Mouse (Mus musculus) ES-E14 (cell line): ENCODE results near the gene Mrpl2. TPM values are rescaled to one million over a fixed set of nuclear protein-coding genes. Genes with fewer than 3 reads are reported as not detected.

ENCODE experiments used
- DNase-seq: peaks from one replicate; pipeline ENCODE4 v3.0.0-alpha.2; 2013; ENCODE audit warnings: low read depth, low spot score
- H3K27ac ChIP-seq: 2 replicates; pipeline ENCODE4 v1.5.1; 2012; ENCODE audit warnings: low read depth, mild to moderate bottlenecking, low read length, moderate library complexity, mixed read lengths; ENCODE audit not compliant: poor library complexity, insufficient read depth, severe bottlenecking
- H3K36me3 ChIP-seq: 2 replicates; pipeline ENCODE4 v1.6.1; 2012; ENCODE audit warnings: mild to moderate bottlenecking, low read length, moderate library complexity, mixed read lengths; ENCODE audit not compliant: control insufficient read depth, poor library complexity, insufficient read depth, severe bottlenecking
- H3K4me1 ChIP-seq, 2 experiments: fragments of 150-350 bp in 1 of 2; sonication (generic) in 1 of 2; 2 replicates each; pipeline ENCODE4 v1.6.1; 2012; ENCODE audit warnings: low read length in 2 of 2, mild to moderate bottlenecking in 1 of 2, mixed read lengths in 1 of 2; ENCODE audit not compliant: control insufficient read depth in 2 of 2, insufficient read depth in 2 of 2, poor library complexity in 1 of 2
- H3K4me3 ChIP-seq, 2 experiments: fragments of 150-350 bp in 1 of 2; sonication (generic) in 1 of 2; 2 replicates each; pipeline ENCODE4 v1.5.1; 2012; ENCODE audit warnings: low read length in 2 of 2, low read depth in 1 of 2, mild to moderate bottlenecking in 1 of 2, mixed read lengths in 1 of 2; ENCODE audit not compliant: insufficient read depth in 1 of 2, poor library complexity in 1 of 2, severe bottlenecking in 1 of 2
- H3K9ac ChIP-seq: 2 replicates; pipeline ENCODE4 v1.6.1; 2012; ENCODE audit warnings: low read depth, mild to moderate bottlenecking, low read length, mixed read lengths; ENCODE audit not compliant: poor library complexity, insufficient read depth, severe bottlenecking
- H3K9me3 ChIP-seq: fragments of 150-350 bp; sonication (generic); 2 replicates; pipeline ENCODE4 v1.6.1; 2012; ENCODE audit warnings: low read depth, mild to moderate bottlenecking, low read length; ENCODE audit not compliant: control insufficient read depth, insufficient read depth
- CHD2 ChIP-seq: IDR thresholded peaks from 2 replicates; pipeline ENCODE4 v1.6.1; 2014; ENCODE audit warnings: mild to moderate bottlenecking, low read depth, low read length, inconsistent platforms
- HCFC1 ChIP-seq: IDR thresholded peaks from 2 replicates; pipeline ENCODE4 v1.6.1; 2012; ENCODE audit warnings: low read length, inconsistent platforms, borderline replicate concordance; ENCODE audit not compliant: insufficient read depth
- MAFK ChIP-seq: IDR thresholded peaks from 2 replicates; pipeline ENCODE4 v1.6.1; 2014; ENCODE audit warnings: mild to moderate bottlenecking, low read depth, low read length, inconsistent platforms; ENCODE audit not compliant: insufficient read depth
- ZC3H11A ChIP-seq: IDR thresholded peaks from 2 replicates; pipeline ENCODE4 v1.6.1; 2012; ENCODE audit warnings: low read depth, mild to moderate bottlenecking, inconsistent platforms, low read length, borderline replicate concordance
- ZNF384 ChIP-seq: IDR thresholded peaks from 2 replicates; pipeline ENCODE4 v1.6.1; 2012; ENCODE audit warnings: low read depth, low read length, inconsistent platforms
- in situ Hi-C, 2 experiments: fragments of 600-800 bp; cut with MboI; formaldehyde crosslinking; loops; one replicate each; pipeline ENCODE4 v1.15.1; 2025; ENCODE audit warnings: low sequenced_read_pairs in 2 of 2, inconsistent platforms in 1 of 2; ENCODE audit not compliant: unreplicated experiment in 2 of 2
- total RNA-seq: library from RNA; depleted of rRNA; stranded (reverse); fragments of 300-350 nt; gene quantifications from 2 replicates; pipeline ENCODE4 v1.2.3, GENCODE M21; 2012

Mrpl2 gene
- total RNA-seq, 1 experiment: 205 TPM

GRCm38 (mm10) chr17:46644152-46644805 is 1.8 kb upstream of the Mrpl2 start:
- H3K9me3 ChIP-seq: no peaks in the 10 kb centered on the region
- DNase-seq: no peak
- H3K36me3 ChIP-seq: peaks cover 9% of the 10 kb centered on the region; the same call in 1 of the 2 replicates
- no peak overlapping the region for H3K9ac ChIP-seq
- H3K4me1 ChIP-seq: peaks cover 4 to 12% of the 10 kb centered on the region in 2 experiments; a peak in 1 of 4 replicates
- in situ Hi-C loops: no loop called here
- H3K4me3 ChIP-seq: no peak overlapping the region
- no peak overlapping the region for H3K27ac ChIP-seq
- TF ChIP-seq ZNF384 (no peak), ZC3H11A (no peak), CHD2 (no peak), HCFC1 (no peak), MAFK (no peak)

GRCm38 (mm10) chr17:46644916-46645475 is 1.0 kb upstream of the Mrpl2 start:
- Histone ChIP-seq H3K27ac (no peak overlapping the region), H3K36me3 (peaks cover 13% of the 10 kb centered on the region; the same call in 1 of the 2 replicates)
- in situ Hi-C loops: no loop called here

GRCm38 (mm10) chr17:46646322-46646662 is 263 bp downstream of the Mrpl2 start:
- H3K4me3 ChIP-seq: peak overlapping the region; percentile 86 to 100
- 0 out of 2 replicates have a peak, but pooled peaks have one; percentile 10 for TF ChIP-seq MAFK
- no peak for TF ChIP-seq ZNF384
- in situ Hi-C loops: no loop called here
- peak; percentile 79 for DNase-seq
- peaks cover 4 to 12% of the 10 kb centered on the region in 2 experiments; a peak in 1 of 4 replicates for H3K4me1 ChIP-seq
- H3K9ac ChIP-seq: peak overlapping the region; percentile 100
- H3K36me3 ChIP-seq: peaks cover 13% of the 10 kb centered on the region; the same call in 1 of the 2 replicates
- peak overlapping the region; percentile 87 for H3K27ac ChIP-seq
- no peaks in the 10 kb centered on the region for H3K9me3 ChIP-seq

More at GRCm38 (mm10) chr17:46644916-46645475, 1.0 kb upstream of the Mrpl2 start:
- DNase-seq: no peak
- TF ChIP-seq ZC3H11A: no peak
- TF ChIP-seq ZNF384: no peak
- TF ChIP-seq HCFC1: no peak
- no peak for TF ChIP-seq CHD2
- TF ChIP-seq MAFK: no peak
- Histone ChIP-seq H3K4me3 (peak overlapping the region; percentile 71 to 80), H3K9me3 (no peaks in the 10 kb centered on the region), H3K4me1 (peaks cover 4 to 10% of the 10 kb centered on the region in 2 experiments; a peak in 1 of 4 replicates), H3K9ac (peak overlapping the region; percentile 45)

- no peak for DNase-seq
- Histone ChIP-seq H3K9me3 (no peaks in the 10 kb centered on the region), H3K36me3 (peaks cover 13% of the 10 kb centered on the region; the same call in 1 of the 2 replicates), H3K4me1 (peaks cover 9 to 14% of the 10 kb centered on the region in 2 experiments; a peak in 3 of 4 replicates), H3K9ac (no peak overlapping the region), H3K27ac (no peak overlapping the region), H3K4me3 (no peak overlapping the region; a peak in 1 of 4 replicates)
- TF ChIP-seq ZNF384 (no peak), ZC3H11A (no peak), HCFC1 (no peak), CHD2 (no peak), MAFK (no peak)
- in situ Hi-C loops: no loop called here
Observed at GRCm38 (mm10) chr17:46647279-46647678, 1.2 kb downstream of the Mrpl2 start.
